Mouse (Mus musculus): ENCODE data around the gene Unc93a.
"Not testable (repeated sequence)": the region's sequence is repeated elsewhere in the genome, so short reads cannot be mapped to it uniquely, and the experiment has no call there.

- not testable (repeated sequence) for TF ChIP-seq CTCF (IDR thresholded peaks at IDR 0.05; ENCODE audit: low read depth, low read length); POLR2A (IDR thresholded peaks at IDR 0.05; ENCODE audit: extremely low read depth, insufficient read depth, low read length)
These were observed 1.7 kb downstream of the Unc93a start for GRCm38 (mm10) chr17:13129737-13130465.
